Mouse (Mus musculus) testis, adult 2 months (tissue): ENCODE measurements around the gene Pnkd.

Experiments
- CTCF ChIP-seq: fragments of 200-500 bp; IDR thresholded peaks from 2 replicates; pipeline ENCODE4 v1.5.1; 2012; ENCODE audit warnings: low read depth, mild to moderate bottlenecking, inconsistent platforms, low read length, moderate library complexity; ENCODE audit not compliant: control insufficient read depth, insufficient read depth, insufficient replicate concordance
- POLR2A ChIP-seq: fragments of 200-500 bp; IDR thresholded peaks from 2 replicates; pipeline ENCODE4 v1.6.1; 2012; ENCODE audit warnings: low read depth, mild to moderate bottlenecking, inconsistent platforms, low read length, moderate library complexity; ENCODE audit not compliant: control insufficient read depth

- no peak for TF ChIP-seq CTCF
- no peak for TF ChIP-seq POLR2A
Observed at GRCm38 (mm10) chr1:74381588-74382021, 96.9 kb downstream of the Pnkd start.
